Mouse (Mus musculus): ENCODE measurements at regions not wholly inside any gene's neighbourhood (a gene's known extent, or its start where the extent isn't known, plus 50 kb on each side); places are given as distances from the start of the nearest gene placed in this dataset.

DNA sequence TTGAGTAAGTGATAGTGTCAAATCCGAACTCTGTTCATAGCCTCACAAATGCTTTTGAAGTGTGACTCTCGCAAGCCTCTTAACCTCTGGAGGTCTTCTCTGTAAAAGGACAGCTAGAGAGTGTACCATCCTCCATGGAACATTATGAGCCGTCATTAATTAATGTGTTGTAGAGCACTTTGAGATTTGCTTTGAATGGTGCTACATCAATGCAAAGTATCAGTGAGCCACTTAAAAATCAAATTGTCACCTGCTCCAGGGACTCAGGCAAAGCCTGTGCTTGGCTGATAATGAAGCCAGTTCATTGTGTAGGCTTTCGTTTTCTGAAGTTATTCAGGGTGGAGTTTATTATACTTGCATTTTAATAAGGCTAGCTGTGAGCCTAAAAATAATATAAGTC is 801.8 kb upstream of the B3galt2 start:
- no peak for TF ChIP-seq GATA2 (IDR thresholded peaks at IDR 0.05; ENCODE audit: borderline replicate concordance, low read depth, low read length)
- no peak for TF ChIP-seq TAL1 (conservative IDR thresholded peaks at IDR 0.05; ENCODE audit: low read depth, low read length)
- TF ChIP-seq GATA1 (IDR thresholded peaks at IDR 0.05; ENCODE audit: borderline replicate concordance, low read length): no peak
- no peak for TF ChIP-seq POLR2AphosphoS5 (IDR thresholded peaks at IDR 0.05; ENCODE audit: insufficient replicate concordance, low read depth, low read length)
- TF ChIP-seq CTCF (IDR thresholded peaks at IDR 0.05; ENCODE audit: low read depth, low read length): no peak
- H3K27me3 ChIP-seq (ENCODE audit: insufficient read depth, low read length): no peaks in the 10 kb centered on the region

GRCm38 (mm10) chr1:142867024-142867700 is 773.3 kb upstream of the B3galt2 start:
- no peak for TF ChIP-seq CTCF (IDR thresholded peaks at IDR 0.05; ENCODE audit: low read depth, low read length)
- TF ChIP-seq GATA1 (IDR thresholded peaks at IDR 0.05; ENCODE audit: borderline replicate concordance, low read length): no peak
- TF ChIP-seq POLR2AphosphoS5 (IDR thresholded peaks at IDR 0.05; ENCODE audit: insufficient replicate concordance, low read depth, low read length): no peak
- no peak for TF ChIP-seq GATA2 (IDR thresholded peaks at IDR 0.05; ENCODE audit: borderline replicate concordance, low read depth, low read length)
- TF ChIP-seq TAL1 (conservative IDR thresholded peaks at IDR 0.05; ENCODE audit: low read depth, low read length): no peak
- no peak for ATAC-seq (ENCODE audit: extremely low read depth, insufficient number of reproducible peaks, low FRiP score, poor library complexity, severe bottlenecking)
- Histone ChIP-seq H3K4me3 (ENCODE audit: low read depth, low read length) (no peak overlapping the region), H3K4me1 (ENCODE audit: insufficient read depth, low read depth, low read length) (no peaks in the 10 kb centered on the region), H3K9me3 (replicated peaks) (peaks cover 7% of the 10 kb centered on the region), H3K27me3 (ENCODE audit: insufficient read depth, low read length) (no peaks in the 10 kb centered on the region), H3K36me3 (replicated peaks) (no peaks in the 10 kb centered on the region)
- DNase-seq (ENCODE audit: low spot score): no peak

More for the DNA sequence above, 801.8 kb upstream of the B3galt2 start:
- no peak for DNase-seq (ENCODE audit: low spot score)
- Histone ChIP-seq H3K36me3 (replicated peaks) (no peaks in the 10 kb centered on the region), H3K9me3 (replicated peaks) (no peaks in the 10 kb centered on the region), H3K4me3 (ENCODE audit: low read depth, low read length) (no peak overlapping the region), H3K4me1 (ENCODE audit: insufficient read depth, low read depth, low read length) (no peaks in the 10 kb centered on the region)
- ATAC-seq (ENCODE audit: extremely low read depth, insufficient number of reproducible peaks, low FRiP score, poor library complexity, severe bottlenecking): no peak

- Histone ChIP-seq H3K4me1 (ENCODE audit: insufficient read depth, low read depth, low read length) (no peaks in the 10 kb centered on the region), H3K4me3 (ENCODE audit: low read depth, low read length) (no peak overlapping the region), H3K27me3 (ENCODE audit: insufficient read depth, low read length) (no peaks in the 10 kb centered on the region), H3K36me3 (replicated peaks) (no peaks in the 10 kb centered on the region), H3K9me3 (replicated peaks) (no peaks in the 10 kb centered on the region)
- TF ChIP-seq GATA1 (IDR thresholded peaks at IDR 0.05; ENCODE audit: borderline replicate concordance, low read length) (no peak), CTCF (IDR thresholded peaks at IDR 0.05; ENCODE audit: low read depth, low read length) (no peak), POLR2AphosphoS5 (IDR thresholded peaks at IDR 0.05; ENCODE audit: insufficient replicate concordance, low read depth, low read length) (no peak), TAL1 (conservative IDR thresholded peaks at IDR 0.05; ENCODE audit: low read depth, low read length) (no peak), GATA2 (IDR thresholded peaks at IDR 0.05; ENCODE audit: borderline replicate concordance, low read depth, low read length) (no peak)
- ATAC-seq (ENCODE audit: extremely low read depth, insufficient number of reproducible peaks, low FRiP score, poor library complexity, severe bottlenecking) (no peak), DNase-seq (ENCODE audit: low spot score) (no peak)
Measured at GRCm38 (mm10) chr1:142891842-142892241, 748.6 kb upstream of the B3galt2 start.

GRCm38 (mm10) chr1:142893156-142893555 is 747.3 kb upstream of the B3galt2 start:
- H3K4me3 ChIP-seq (ENCODE audit: low read depth, low read length): no peak overlapping the region
- no peaks in the 10 kb centered on the region for H3K9me3 ChIP-seq (replicated peaks)
- ATAC-seq (ENCODE audit: extremely low read depth, insufficient number of reproducible peaks, low FRiP score, poor library complexity, severe bottlenecking) (no peak), DNase-seq (ENCODE audit: low spot score) (no peak)
- no peaks in the 10 kb centered on the region for H3K36me3 ChIP-seq (replicated peaks)
- TF ChIP-seq POLR2AphosphoS5 (IDR thresholded peaks at IDR 0.05; ENCODE audit: insufficient replicate concordance, low read depth, low read length) (no peak), GATA1 (IDR thresholded peaks at IDR 0.05; ENCODE audit: borderline replicate concordance, low read length) (no peak), TAL1 (conservative IDR thresholded peaks at IDR 0.05; ENCODE audit: low read depth, low read length) (no peak), CTCF (IDR thresholded peaks at IDR 0.05; ENCODE audit: low read depth, low read length) (no peak), GATA2 (IDR thresholded peaks at IDR 0.05; ENCODE audit: borderline replicate concordance, low read depth, low read length) (no peak)
- H3K27me3 ChIP-seq (ENCODE audit: insufficient read depth, low read length): no peaks in the 10 kb centered on the region
- H3K4me1 ChIP-seq (ENCODE audit: insufficient read depth, low read depth, low read length): no peaks in the 10 kb centered on the region

GRCm38 (mm10) chr1:142894145-142894544 is 746.3 kb upstream of the B3galt2 start:
- Histone ChIP-seq H3K4me3 (ENCODE audit: low read depth, low read length) (no peak overlapping the region), H3K36me3 (replicated peaks) (no peaks in the 10 kb centered on the region), H3K9me3 (replicated peaks) (no peaks in the 10 kb centered on the region), H3K4me1 (ENCODE audit: insufficient read depth, low read depth, low read length) (no peaks in the 10 kb centered on the region), H3K27me3 (ENCODE audit: insufficient read depth, low read length) (no peaks in the 10 kb centered on the region)
- TF ChIP-seq TAL1 (conservative IDR thresholded peaks at IDR 0.05; ENCODE audit: low read depth, low read length) (no peak), POLR2AphosphoS5 (IDR thresholded peaks at IDR 0.05; ENCODE audit: insufficient replicate concordance, low read depth, low read length) (no peak), GATA1 (IDR thresholded peaks at IDR 0.05; ENCODE audit: borderline replicate concordance, low read length) (no peak), GATA2 (IDR thresholded peaks at IDR 0.05; ENCODE audit: borderline replicate concordance, low read depth, low read length) (no peak), CTCF (IDR thresholded peaks at IDR 0.05; ENCODE audit: low read depth, low read length) (no peak)
- DNase-seq (ENCODE audit: low spot score) (no peak), ATAC-seq (ENCODE audit: extremely low read depth, insufficient number of reproducible peaks, low FRiP score, poor library complexity, severe bottlenecking) (no peak)

- no peaks in the 10 kb centered on the region for H3K9me3 ChIP-seq (replicated peaks)
- no peaks in the 10 kb centered on the region for H3K4me1 ChIP-seq (ENCODE audit: insufficient read depth, low read depth, low read length)
- TF ChIP-seq TAL1 (conservative IDR thresholded peaks at IDR 0.05; ENCODE audit: low read depth, low read length) (no peak), POLR2AphosphoS5 (IDR thresholded peaks at IDR 0.05; ENCODE audit: insufficient replicate concordance, low read depth, low read length) (no peak), CTCF (IDR thresholded peaks at IDR 0.05; ENCODE audit: low read depth, low read length) (no peak), GATA2 (IDR thresholded peaks at IDR 0.05; ENCODE audit: borderline replicate concordance, low read depth, low read length) (no peak), GATA1 (IDR thresholded peaks at IDR 0.05; ENCODE audit: borderline replicate concordance, low read length) (no peak)
- H3K4me3 ChIP-seq (ENCODE audit: low read depth, low read length): no peak overlapping the region
- ATAC-seq (ENCODE audit: extremely low read depth, insufficient number of reproducible peaks, low FRiP score, poor library complexity, severe bottlenecking) (no peak), DNase-seq (ENCODE audit: low spot score) (no peak)
- H3K27me3 ChIP-seq (ENCODE audit: insufficient read depth, low read length): no peaks in the 10 kb centered on the region
- H3K36me3 ChIP-seq (replicated peaks): no peaks in the 10 kb centered on the region
Measured at GRCm38 (mm10) chr1:142895081-142895480, 745.4 kb upstream of the B3galt2 start.

Measured in G1E (cell line).